Mouse (Mus musculus) midbrain, postnatal 0 days (tissue): Measurements from ENCODE around the gene Acaca. TPM values are rescaled to one million over a fixed set of nuclear protein-coding genes. Genes with fewer than 3 reads are reported as not detected.

Experiments
- ATAC-seq: fragments of 200-750 bp; cut with Nextera tagmentation; 2 replicates; pipeline ENCODE4 v1.8.0; 2017; ENCODE audit warnings: moderate number of reproducible peaks, mild to moderate bottlenecking, moderate TSS enrichment, moderate library complexity; ENCODE audit not compliant: low FRiP score
- DNase-seq: peaks from one replicate; pipeline ENCODE4 v3.0.0-alpha.2; 2015; ENCODE audit warnings: low spot score
- H3K27ac ChIP-seq: fragments of 300-500 bp; sonication (generic); 2 replicates; pipeline ENCODE4 v1.5.1; 2014; ENCODE audit warnings: low read depth, mild to moderate bottlenecking, low read length, mixed read lengths
- H3K27me3 ChIP-seq: fragments of 300-500 bp; sonication (generic); 2 replicates; pipeline ENCODE4 v1.6.1; 2014; ENCODE audit warnings: low read length, control low read depth, mixed read lengths; ENCODE audit not compliant: insufficient read depth
- H3K36me3 ChIP-seq: fragments of 300-500 bp; sonication (generic); 2 replicates; pipeline ENCODE4 v1.6.1; 2014; ENCODE audit warnings: low read length, control low read depth, mixed read lengths; ENCODE audit not compliant: insufficient read depth
- H3K4me1 ChIP-seq: fragments of 300-500 bp; sonication (generic); 2 replicates; pipeline ENCODE4 v1.6.1; 2014; ENCODE audit warnings: mild to moderate bottlenecking, control low read depth, antibody characterized with exemption, low read length, mixed read lengths; ENCODE audit not compliant: insufficient read depth
- H3K4me2 ChIP-seq: fragments of 300-500 bp; sonication (generic); 2 replicates; pipeline ENCODE4 v1.6.1; 2014; ENCODE audit warnings: low read depth, mild to moderate bottlenecking, low read length, mixed read lengths; ENCODE audit not compliant: poor library complexity, severe bottlenecking
- H3K4me3 ChIP-seq: fragments of 300-500 bp; sonication (generic); 2 replicates; pipeline ENCODE4 v1.5.1; 2014; ENCODE audit warnings: low read depth, mild to moderate bottlenecking, low read length, moderate library complexity
- H3K9ac ChIP-seq: fragments of 300-500 bp; sonication (generic); replicated peaks from 2 replicates; pipeline ENCODE4 v1.6.1; 2014; ENCODE audit warnings: mild to moderate bottlenecking, low read length, moderate library complexity, mixed read lengths; ENCODE audit not compliant: poor library complexity, severe bottlenecking
- H3K9me3 ChIP-seq: fragments of 300-500 bp; sonication (generic); 2 replicates; pipeline ENCODE4 v1.6.1; 2016; ENCODE audit warnings: low read length, control low read depth
- CTCF ChIP-seq: IDR thresholded peaks from 2 replicates; pipeline ENCODE4 v1.5.1; 2016; ENCODE audit warnings: antibody characterized with exemption, mild to moderate bottlenecking
- WGBS: fragments of 180-500 bp; shearing (Covaris S2); extraction: QIAGEN DNeasy Blood & Tissue Kit; methylation state at CpG from one replicate; pipeline ENCODE4 v1.1.7; 2014; 5-methylcytosine and 5-hydroxymethylcytosine counted together
- polyA plus RNA-seq: library from polyadenylated mRNA; unstranded; fragments of >200 nt; fragmentation: Nextera tagmentation; extraction: Ambion mirVana; gene quantifications from 2 replicates; pipeline ENCODE4 v1.2.1, GENCODE M21; 2015
- total RNA-seq: library from RNA; depleted of rRNA; stranded (reverse); fragments of >200 nt; gene quantifications from 2 replicates; pipeline ENCODE4 v1.2.3, GENCODE M21; 2014

Gene Acaca
- total and polyA plus RNA-seq, 2 experiments from 2014 or later, result 19.3 to 123 TPM

DNA sequence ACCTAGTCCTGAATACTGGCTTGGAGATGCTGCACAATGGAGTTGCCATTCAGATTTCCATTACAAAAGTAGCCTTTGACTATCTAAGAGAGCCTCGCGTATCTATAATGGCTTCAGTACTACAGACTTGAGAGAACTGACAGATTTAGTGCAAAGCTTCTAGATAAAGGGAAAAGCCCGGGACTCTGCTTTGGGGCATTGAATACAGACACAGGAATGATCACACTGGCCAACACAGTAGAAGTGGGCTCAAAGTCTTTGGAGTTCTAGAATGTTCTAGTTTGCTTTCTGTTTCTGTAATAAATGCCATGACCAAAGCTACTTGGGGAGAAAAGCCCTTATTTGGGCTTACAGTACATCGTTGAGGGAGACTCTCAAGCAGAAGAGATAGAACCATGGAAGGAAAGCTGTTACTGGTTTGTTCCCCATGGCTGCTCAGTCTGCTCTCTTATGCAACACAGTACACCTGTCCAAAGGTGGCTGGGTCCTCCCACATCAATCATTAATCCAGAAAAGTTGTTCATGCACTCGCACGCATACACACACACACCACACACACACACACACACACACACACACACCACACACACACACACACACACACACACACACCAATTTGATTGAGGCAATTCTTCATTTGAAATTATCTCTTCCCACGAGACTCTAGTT is 223.7 kb downstream of the Acaca start:
- ATAC-seq (no peak), DNase-seq (no peak)
- Histone ChIP-seq H3K9me3 (no peaks in the 10 kb centered on the region), H3K4me3 (no peak overlapping the region), H3K4me2 (no peak overlapping the region), H3K4me1 (peaks cover 11% of the 10 kb centered on the region; the same call in 1 of the 2 replicates), H3K27me3 (no peaks in the 10 kb centered on the region), H3K9ac (no peak overlapping the region), H3K36me3 (no peaks in the 10 kb centered on the region), H3K27ac (no peak overlapping the region)
- no peak for TF ChIP-seq CTCF
- WGBS, result 66% methylated on average over 7 of the region's 7 CpGs

DNA sequence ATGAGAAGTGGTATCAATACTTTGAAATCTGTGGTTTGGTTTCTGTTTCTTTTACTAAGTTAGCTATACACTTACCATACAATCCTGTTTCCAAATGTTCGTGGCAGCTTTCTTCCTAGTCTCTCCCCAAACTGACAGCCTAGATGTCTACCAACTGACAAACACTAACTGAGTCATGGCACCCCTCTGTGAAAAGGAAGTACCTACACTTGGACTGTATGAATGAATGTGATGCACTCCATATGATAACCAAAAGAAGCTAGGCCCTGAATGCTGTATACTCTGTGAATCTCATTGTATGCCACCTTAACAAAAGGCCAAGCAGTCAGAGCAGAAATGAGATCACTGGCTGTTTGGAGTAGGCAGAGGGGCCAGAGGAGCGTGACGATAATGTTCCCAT is 227.8 kb downstream of the Acaca start:
- WGBS, result 76% methylated on average over 3 of the region's 3 CpGs
- no peak overlapping the region for H3K9ac ChIP-seq
- H3K4me1 ChIP-seq, result no peaks in the 10 kb centered on the region
- H3K27ac ChIP-seq, result no peak overlapping the region
- ATAC-seq (no peak), DNase-seq (no peak)
- no peak overlapping the region for H3K4me3 ChIP-seq
- TF ChIP-seq CTCF, result no peak
- no peak overlapping the region for H3K4me2 ChIP-seq
- H3K9me3 ChIP-seq, result no peaks in the 10 kb centered on the region
- H3K36me3 ChIP-seq, result no peaks in the 10 kb centered on the region
- H3K27me3 ChIP-seq, result no peaks in the 10 kb centered on the region

DNA sequence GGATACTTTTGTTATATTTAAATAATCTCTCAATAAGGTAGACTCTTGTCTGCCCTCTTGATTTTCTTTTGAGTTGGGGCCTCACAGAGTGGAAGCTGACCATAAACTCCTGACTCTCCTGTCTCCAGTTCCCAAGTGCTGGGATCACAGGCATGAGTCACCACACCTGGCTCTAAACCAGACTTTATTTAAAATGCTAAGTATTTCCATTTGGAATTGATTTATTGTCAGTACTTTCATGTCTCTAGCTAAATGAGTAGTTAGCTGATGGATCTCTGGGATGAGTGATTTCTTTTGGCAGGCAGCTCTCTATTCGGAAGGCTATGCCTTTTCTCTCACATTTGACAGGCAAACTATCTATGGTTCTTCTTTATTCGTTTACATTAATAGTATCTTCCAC is 228.3 kb downstream of the Acaca start:
- no peaks in the 10 kb centered on the region for H3K4me1 ChIP-seq
- no peak overlapping the region for H3K4me2 ChIP-seq
- DNase-seq (no peak), ATAC-seq (no peak)
- no peaks in the 10 kb centered on the region for H3K9me3 ChIP-seq
- no peaks in the 10 kb centered on the region for H3K27me3 ChIP-seq
- 78% methylated on average over 2 of the region's 2 CpGs for WGBS
- no peaks in the 10 kb centered on the region for H3K36me3 ChIP-seq
- no peak overlapping the region for H3K9ac ChIP-seq
- H3K27ac ChIP-seq, result no peak overlapping the region
- TF ChIP-seq CTCF, result no peak
- no peak overlapping the region for H3K4me3 ChIP-seq

DNA sequence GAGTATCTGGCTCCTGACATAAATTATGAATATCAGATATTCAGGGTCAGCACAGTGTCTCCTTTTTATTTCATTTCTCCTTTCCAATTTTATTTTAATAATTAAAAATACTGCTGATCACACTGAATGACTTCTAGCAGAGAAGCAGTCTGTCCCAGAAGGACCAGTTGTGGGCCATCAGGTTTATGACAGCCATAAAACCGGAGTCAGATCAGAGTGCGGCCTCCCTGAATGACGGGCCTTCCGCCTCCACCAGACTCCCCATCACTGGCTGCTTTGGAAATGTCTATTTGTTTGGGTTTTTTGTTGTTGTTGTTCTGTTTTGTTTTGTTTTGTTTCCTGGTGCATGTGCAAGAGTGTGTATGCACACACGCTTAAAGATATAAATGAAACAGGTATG is 232.1 kb downstream of the Acaca start:
- H3K4me1 ChIP-seq, result no peaks in the 10 kb centered on the region
- no peak for ATAC-seq
- H3K36me3 ChIP-seq, result peaks cover 4% of the 10 kb centered on the region; the same call in 1 of the 2 replicates
- no peak overlapping the region for H3K27ac ChIP-seq
- WGBS, result 80% methylated on average over 5 of the region's 5 CpGs
- no peaks in the 10 kb centered on the region for H3K9me3 ChIP-seq
- H3K4me3 ChIP-seq, result no peak overlapping the region
- DNase-seq, result no peak
- no peak overlapping the region for H3K9ac ChIP-seq
- H3K4me2 ChIP-seq, result no peak overlapping the region
- H3K27me3 ChIP-seq, result no peaks in the 10 kb centered on the region
- TF ChIP-seq CTCF, result no peak

DNA sequence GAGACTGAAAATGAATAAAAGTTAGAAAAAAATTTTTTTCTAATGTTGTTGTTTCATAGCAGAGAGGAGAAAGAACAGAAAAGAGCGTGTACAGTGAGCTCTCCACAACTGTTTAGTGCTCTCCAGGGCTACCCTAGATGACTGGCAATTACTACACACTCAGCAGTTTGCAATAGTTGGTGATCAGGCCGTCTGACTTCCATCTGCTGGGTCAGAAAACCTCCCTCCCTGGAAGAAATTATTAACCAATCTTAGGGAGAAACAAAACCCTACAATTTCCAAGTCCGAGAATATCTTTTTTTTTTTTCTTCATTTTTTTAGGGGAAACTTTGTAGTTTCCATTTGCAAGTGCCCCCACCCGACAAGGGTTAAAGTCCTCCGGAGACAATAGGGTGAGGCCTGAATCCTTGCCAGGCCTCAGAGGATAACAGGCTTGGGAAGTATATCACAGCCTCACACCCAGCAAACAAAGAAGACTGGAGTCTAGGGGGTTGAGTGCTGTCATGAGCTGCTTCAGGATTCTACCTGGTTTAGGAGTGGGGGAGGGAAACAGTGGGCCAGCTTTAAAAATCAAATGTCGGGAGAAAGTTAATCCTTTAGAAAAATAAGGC is 233.3 kb downstream of the Acaca start:
- no peaks in the 10 kb centered on the region for H3K9me3 ChIP-seq
- peaks cover 4% of the 10 kb centered on the region; the same call in 1 of the 2 replicates for H3K36me3 ChIP-seq
- no peaks in the 10 kb centered on the region for H3K27me3 ChIP-seq
- H3K9ac ChIP-seq, result no peak overlapping the region
- no peaks in the 10 kb centered on the region for H3K4me1 ChIP-seq
- H3K27ac ChIP-seq, result no peak overlapping the region
- H3K4me2 ChIP-seq, result no peak overlapping the region
- WGBS, result 32% methylated on average over 6 of the region's 6 CpGs
- ATAC-seq, result no peak
- no peak for DNase-seq
- no peak overlapping the region for H3K4me3 ChIP-seq
- no peak for TF ChIP-seq CTCF

DNA sequence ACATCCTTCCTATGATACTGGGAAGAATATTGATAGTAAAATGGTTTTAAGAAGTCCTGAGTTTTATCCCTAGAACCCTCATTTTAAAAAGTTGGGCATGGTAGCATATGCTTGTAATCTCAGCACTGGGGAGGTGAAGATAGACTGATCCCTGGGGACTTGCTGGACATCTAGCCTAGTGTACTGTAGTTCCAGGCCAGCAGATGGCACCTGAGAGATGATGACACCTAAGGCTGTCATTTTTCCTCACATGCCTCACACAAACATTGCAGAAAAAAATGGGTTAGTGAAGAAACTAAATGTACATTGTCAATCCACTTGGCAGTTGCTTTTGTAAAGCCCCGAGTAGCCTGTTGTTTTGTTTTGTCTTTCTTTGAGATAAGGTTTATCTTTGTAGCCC is 235.8 kb downstream of the Acaca start:
- H3K9ac ChIP-seq, result no peak overlapping the region
- H3K4me1 ChIP-seq, result no peaks in the 10 kb centered on the region
- TF ChIP-seq CTCF, result peak; percentile 43
- H3K4me3 ChIP-seq, result no peak overlapping the region
- WGBS, result 84% methylated on average over 1 of the region's 1 CpGs
- H3K4me2 ChIP-seq, result no peak overlapping the region
- ATAC-seq (no peak), DNase-seq (no peak)
- H3K27ac ChIP-seq, result no peak overlapping the region
- no peaks in the 10 kb centered on the region for H3K27me3 ChIP-seq
- no peaks in the 10 kb centered on the region for H3K9me3 ChIP-seq
- H3K36me3 ChIP-seq, result peaks cover 4% of the 10 kb centered on the region; the same call in 1 of the 2 replicates
